Mouse (Mus musculus) embryonic facial prominence, embryonic 14.5 days (tissue): ENCODE data around the gene Opa1. TPM values are rescaled to one million over a fixed set of nuclear protein-coding genes. Genes with fewer than 3 reads are reported as not detected.

Source experiments
- ATAC-seq: fragments of 200-750 bp; cut with Nextera tagmentation; 2 replicates; pipeline ENCODE4 v1.8.0; 2017; ENCODE audit warnings: low read depth, moderate number of reproducible peaks, moderate TSS enrichment
- DNase-seq: peaks from one replicate; pipeline ENCODE4 v3.0.0-alpha.2; 2015; ENCODE audit warnings: low spot score
- H3K27ac ChIP-seq: fragments of 300-500 bp; sonication (generic); replicated peaks from 2 replicates; pipeline ENCODE4 v1.5.1; 2014; ENCODE audit warnings: low read depth, mild to moderate bottlenecking, low read length, moderate library complexity
- H3K27me3 ChIP-seq: fragments of 300-500 bp; sonication (generic); replicated peaks from 2 replicates; pipeline ENCODE4 v1.6.1; 2014; ENCODE audit warnings: low read length; ENCODE audit not compliant: control insufficient read depth, insufficient read depth
- H3K36me3 ChIP-seq: fragments of 300-500 bp; sonication (generic); 2 replicates; pipeline ENCODE4 v1.6.1; 2014; ENCODE audit warnings: low read length, mixed read lengths; ENCODE audit not compliant: control insufficient read depth, insufficient read depth
- H3K4me1 ChIP-seq: fragments of 300-500 bp; sonication (generic); 2 replicates; pipeline ENCODE4 v1.6.1; 2014; ENCODE audit warnings: antibody characterized with exemption, low read length; ENCODE audit not compliant: control insufficient read depth, insufficient read depth
- H3K4me2 ChIP-seq: fragments of 300-500 bp; sonication (generic); 2 replicates; pipeline ENCODE4 v1.6.1; 2014; ENCODE audit warnings: low read depth, mild to moderate bottlenecking, low read length, moderate library complexity, mixed read lengths
- H3K4me3 ChIP-seq: fragments of 300-500 bp; sonication (generic); 2 replicates; pipeline ENCODE4 v1.5.1; 2014; ENCODE audit warnings: low read depth, mild to moderate bottlenecking, low read length
- H3K9ac ChIP-seq: fragments of 300-500 bp; sonication (generic); 2 replicates; pipeline ENCODE4 v1.6.1; 2014; ENCODE audit warnings: low read depth, mild to moderate bottlenecking, low read length, moderate library complexity, mixed read lengths
- H3K9me3 ChIP-seq: fragments of 300-500 bp; sonication (generic); 2 replicates; pipeline ENCODE4 v1.6.1; 2016; ENCODE audit warnings: low read length; ENCODE audit not compliant: control insufficient read depth
- whole genome bisulfite sequencing: fragments of 180-500 bp; shearing (Covaris S2); extraction: QIAGEN DNeasy Blood & Tissue Kit; methylation state at CpG from one replicate; pipeline ENCODE4 v1.1.7; 2014; 5-methylcytosine and 5-hydroxymethylcytosine counted together
- polyA plus RNA-seq: library from polyadenylated mRNA; unstranded; fragments of >200 nt; fragmentation: Nextera tagmentation; extraction: Ambion mirVana; gene quantifications from 2 replicates; pipeline ENCODE4 v1.2.1, GENCODE M21; 2014

The Opa1 gene
- 35.4 and 36.1 TPM in 2 replicates for polyA plus RNA-seq

- no peaks in the 10 kb centered on the region for H3K27me3 ChIP-seq
- WGBS = under 1% methylated on average over 36 of the region's 39 CpGs
- H3K9ac ChIP-seq = peak within 1 kb of the TSS; percentile 88
- ATAC-seq (peak; percentile 99), DNase-seq (peak; percentile 98)
- H3K27ac ChIP-seq = no peak within 1 kb of the TSS
- peak within 1 kb of the TSS; percentile 87 for H3K4me2 ChIP-seq
- no peaks in the 10 kb centered on the region for H3K36me3 ChIP-seq
- H3K4me1 ChIP-seq = peaks cover 9% of the 10 kb centered on the region
- H3K9me3 ChIP-seq = no peaks in the 10 kb centered on the region
- peak within 1 kb of the TSS; percentile 77 for H3K4me3 ChIP-seq
Measured at GRCm38 (mm10) chr16:29579167-29579786, at the start of gene Opa1. TSS of gene Opa1 (plus strand) at chr16:29579334.

GRCm38 (mm10) chr16:29533641-29534040 is 45.5 kb upstream of the Opa1 start:
- no peak overlapping the region for H3K4me2 ChIP-seq
- no peak overlapping the region for H3K9ac ChIP-seq
- ATAC-seq (no peak), DNase-seq (no peak)
- no peaks in the 10 kb centered on the region for H3K36me3 ChIP-seq
- WGBS = 69% methylated on average over 6 of the region's 6 CpGs
- H3K4me3 ChIP-seq = no peak overlapping the region
- H3K4me1 ChIP-seq = no peaks in the 10 kb centered on the region
- H3K9me3 ChIP-seq = no peaks in the 10 kb centered on the region
- H3K27me3 ChIP-seq = no peaks in the 10 kb centered on the region
- no peak overlapping the region for H3K27ac ChIP-seq

DNA sequence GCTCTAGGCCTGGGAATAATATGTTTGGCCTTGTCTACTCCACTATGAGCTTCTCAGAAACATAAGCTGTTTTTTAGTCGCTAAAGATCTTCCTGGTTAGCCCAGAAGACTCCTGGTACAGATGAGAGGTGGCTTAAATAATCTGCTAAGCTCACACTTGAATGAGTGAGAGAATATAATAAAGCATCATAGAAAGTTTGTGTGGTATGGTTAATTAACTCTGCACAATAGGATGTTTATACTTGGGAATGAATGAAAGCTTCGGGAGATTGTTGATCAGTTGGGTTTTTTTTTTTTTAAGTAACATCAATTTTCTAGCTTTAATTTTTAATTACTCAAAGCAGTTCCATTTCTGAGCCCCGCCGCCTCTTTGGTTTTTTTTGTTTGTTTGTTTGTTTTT is 43.3 kb upstream of the Opa1 start:
- 86% methylated on average over 4 of the region's 4 CpGs for WGBS
- no peak for ATAC-seq

DNA sequence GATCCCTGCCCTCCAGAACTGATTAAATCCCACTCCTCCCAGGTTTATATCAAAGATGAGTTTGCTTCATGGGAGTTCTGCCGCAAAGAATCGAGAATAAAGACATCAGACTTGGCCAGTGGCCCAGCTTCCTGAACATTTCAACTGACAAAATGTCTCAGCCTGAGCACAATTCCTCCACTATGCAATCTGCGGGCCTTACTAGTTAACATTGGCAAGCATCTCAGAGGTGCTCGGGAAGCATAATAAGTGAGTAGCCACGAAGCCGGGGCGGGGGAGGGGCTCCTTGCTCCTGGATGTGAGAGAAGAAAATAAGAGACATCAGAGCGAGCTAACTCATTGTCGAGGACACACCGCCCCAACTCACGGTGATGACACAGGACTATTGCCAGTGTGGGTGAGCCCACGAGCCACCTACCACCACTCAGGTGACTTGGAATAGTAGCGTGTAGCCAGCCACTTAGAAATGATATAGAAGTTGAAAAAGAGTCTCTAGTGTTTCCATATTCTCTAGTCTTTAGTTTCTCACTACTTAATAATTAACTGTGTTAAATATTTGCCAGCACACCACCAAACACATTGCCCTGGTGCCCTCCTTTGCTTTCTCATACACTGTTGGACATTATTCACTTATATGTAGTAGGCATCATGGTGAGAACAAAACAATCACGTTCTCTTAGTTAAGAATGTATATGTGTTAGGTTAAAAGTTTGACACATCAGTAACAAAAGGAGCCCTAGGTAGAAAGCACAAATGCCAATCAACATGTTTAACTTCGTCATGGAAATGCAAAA is 42.5 kb upstream of the Opa1 start:
- 75% methylated on average over 15 of the region's 15 CpGs for WGBS
- Histone ChIP-seq H3K9ac (no peak overlapping the region), H3K36me3 (no peaks in the 10 kb centered on the region), H3K4me2 (no peak overlapping the region), H3K4me3 (no peak overlapping the region), H3K27ac (no peak overlapping the region), H3K9me3 (no peaks in the 10 kb centered on the region), H3K27me3 (no peaks in the 10 kb centered on the region), H3K4me1 (no peaks in the 10 kb centered on the region)
- ATAC-seq = no peak
- DNase-seq = peak; percentile 21

More for the DNA sequence above, 43.3 kb upstream of the Opa1 start:
- DNase-seq = no peak
- no peaks in the 10 kb centered on the region for H3K9me3 ChIP-seq
- no peak overlapping the region for H3K4me2 ChIP-seq
- H3K36me3 ChIP-seq = no peaks in the 10 kb centered on the region
- no peak overlapping the region for H3K4me3 ChIP-seq
- H3K9ac ChIP-seq = no peak overlapping the region
- no peak overlapping the region for H3K27ac ChIP-seq
- H3K4me1 ChIP-seq = no peaks in the 10 kb centered on the region
- H3K27me3 ChIP-seq = no peaks in the 10 kb centered on the region

- H3K9me3 ChIP-seq = no peaks in the 10 kb centered on the region
- H3K27ac ChIP-seq = no peak overlapping the region
- no peak for DNase-seq
- ATAC-seq = no peak
- H3K9ac ChIP-seq = no peak overlapping the region
- H3K4me1 ChIP-seq = no peaks in the 10 kb centered on the region
- no peaks in the 10 kb centered on the region for H3K36me3 ChIP-seq
- no peak overlapping the region for H3K4me2 ChIP-seq
- H3K27me3 ChIP-seq = no peaks in the 10 kb centered on the region
- H3K4me3 ChIP-seq = no peak overlapping the region
Measured at GRCm38 (mm10) chr16:29539906-29540305, 39.2 kb upstream of the Opa1 start.

DNA sequence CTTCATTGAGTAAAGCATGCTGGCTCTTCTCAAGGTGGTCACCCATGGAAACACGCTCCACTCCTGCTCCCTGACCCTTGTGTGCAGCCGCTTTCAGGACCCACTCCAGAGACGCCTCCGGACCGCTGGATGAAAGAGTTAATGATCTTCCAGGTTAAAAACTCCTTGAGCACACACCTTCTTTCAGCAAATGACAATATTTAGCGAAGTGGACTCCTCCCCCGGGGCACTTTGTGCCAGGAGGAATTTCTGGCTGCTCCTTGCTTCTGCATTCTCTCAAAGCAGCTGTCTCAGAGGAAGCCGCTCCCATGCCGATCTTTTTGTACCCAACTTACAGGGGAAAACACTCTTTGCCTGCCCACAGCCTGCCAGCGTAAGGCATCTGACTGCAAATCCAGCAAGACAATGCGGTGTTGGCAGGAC is 37.9 kb upstream of the Opa1 start:
- H3K4me3 ChIP-seq = no peak overlapping the region
- no peaks in the 10 kb centered on the region for H3K27me3 ChIP-seq
- no peaks in the 10 kb centered on the region for H3K4me1 ChIP-seq
- H3K27ac ChIP-seq = no peak overlapping the region
- no peaks in the 10 kb centered on the region for H3K36me3 ChIP-seq
- H3K4me2 ChIP-seq = no peak overlapping the region
- H3K9me3 ChIP-seq = no peaks in the 10 kb centered on the region
- DNase-seq (peak; percentile 12), ATAC-seq (no peak)
- no peak overlapping the region for H3K9ac ChIP-seq
- 68% methylated on average over 11 of the region's 11 CpGs for WGBS

GRCm38 (mm10) chr16:29544829-29545228 is 34.3 kb upstream of the Opa1 start, which contains the start of gene Atp13a4:
TSS of gene Atp13a4 (minus strand) at chr16:29544864.
- Histone ChIP-seq H3K9me3 (no peaks in the 10 kb centered on the region), H3K36me3 (no peaks in the 10 kb centered on the region), H3K9ac (no peak within 1 kb of the TSS), H3K4me2 (no peak within 1 kb of the TSS), H3K27me3 (no peaks in the 10 kb centered on the region), H3K27ac (no peak within 1 kb of the TSS), H3K4me1 (no peaks in the 10 kb centered on the region), H3K4me3 (no peak within 1 kb of the TSS)
- ATAC-seq = no peak
- DNase-seq = no peak
- 81% methylated on average over 11 of the region's 11 CpGs for WGBS

GRCm38 (mm10) chr16:29559667-29560066 is 19.5 kb upstream of the Opa1 start:
- 75% methylated on average over 5 of the region's 5 CpGs for WGBS
- ATAC-seq = no peak
- no peaks in the 10 kb centered on the region; the same call in 1 of the 2 replicates for H3K27me3 ChIP-seq

More at GRCm38 (mm10) chr16:29559667-29560066, 19.5 kb upstream of the Opa1 start:
- no peak for DNase-seq
- H3K9me3 ChIP-seq = no peaks in the 10 kb centered on the region
- H3K9ac ChIP-seq = no peak overlapping the region
- no peaks in the 10 kb centered on the region for H3K4me1 ChIP-seq
- no peak overlapping the region for H3K4me2 ChIP-seq
- H3K4me3 ChIP-seq = no peak overlapping the region
- H3K27ac ChIP-seq = no peak overlapping the region
- H3K36me3 ChIP-seq = no peaks in the 10 kb centered on the region
